Mouse (Mus musculus) testis, adult 2 months (tissue): ENCODE measurements around the gene Shf.

Source experiments
- CTCF ChIP-seq: fragments of 200-500 bp; IDR thresholded peaks from 2 replicates; pipeline ENCODE4 v1.5.1; 2012; ENCODE audit warnings: low read depth, mild to moderate bottlenecking, inconsistent platforms, low read length, moderate library complexity; ENCODE audit not compliant: control insufficient read depth, insufficient read depth, insufficient replicate concordance
- POLR2A ChIP-seq: fragments of 200-500 bp; IDR thresholded peaks from 2 replicates; pipeline ENCODE4 v1.6.1; 2012; ENCODE audit warnings: low read depth, mild to moderate bottlenecking, inconsistent platforms, low read length, moderate library complexity; ENCODE audit not compliant: control insufficient read depth

GRCm38 (mm10) chr2:122305097-122305892, 63.7 kb downstream of the Shf start:
- TF ChIP-seq POLR2A (no peak), CTCF (no peak)
